Mouse (Mus musculus) heart, embryonic 13.5 days (tissue): ENCODE measurements at regions not wholly inside any gene's neighbourhood (a gene's known extent, or its start where the extent isn't known, plus 50 kb on each side); places are given as distances from the start of the nearest gene placed in this dataset.

Experiments used
- ATAC-seq: fragments of 200-750 bp; cut with Nextera tagmentation; 2 replicates; pipeline ENCODE4 v1.8.0; 2017; ENCODE audit warnings: moderate TSS enrichment; ENCODE audit not compliant: insufficient number of reproducible peaks, low FRiP score, low TSS enrichment; ENCODE audit errors: extremely low read depth
- H3K27ac ChIP-seq: fragments of 300-500 bp; sonication (generic); replicated peaks from 2 replicates; pipeline ENCODE4 v1.5.1; 2015; ENCODE audit warnings: moderate library complexity, mild to moderate bottlenecking, inconsistent platforms
- H3K27me3 ChIP-seq: fragments of 300-500 bp; sonication (generic); replicated peaks from 2 replicates; pipeline ENCODE4 v1.6.1; 2015; ENCODE audit warnings: mild to moderate bottlenecking, inconsistent platforms
- H3K36me3 ChIP-seq: fragments of 300-500 bp; sonication (generic); 2 replicates; pipeline ENCODE4 v1.6.1; 2015; ENCODE audit warnings: mild to moderate bottlenecking, inconsistent platforms
- H3K4me1 ChIP-seq: fragments of 300-500 bp; sonication (generic); 2 replicates; pipeline ENCODE4 v1.6.1; 2015; ENCODE audit warnings: inconsistent platforms
- H3K4me2 ChIP-seq: fragments of 300-500 bp; sonication (generic); 2 replicates; pipeline ENCODE4 v1.6.1; 2015; ENCODE audit warnings: inconsistent platforms, mild to moderate bottlenecking, moderate library complexity
- H3K4me3 ChIP-seq: fragments of 300-500 bp; sonication (generic); 2 replicates; pipeline ENCODE4 v1.5.1; 2015; ENCODE audit warnings: moderate library complexity, mild to moderate bottlenecking, inconsistent platforms
- H3K9ac ChIP-seq: fragments of 300-500 bp; sonication (generic); 2 replicates; pipeline ENCODE4 v1.6.1; 2015; ENCODE audit warnings: inconsistent platforms, mild to moderate bottlenecking, moderate library complexity
- H3K9me3 ChIP-seq: fragments of 300-500 bp; sonication (generic); 2 replicates; pipeline ENCODE4 v1.6.1; 2016; ENCODE audit warnings: inconsistent platforms

GRCm38 (mm10) chr12:118351421-118351820 is 50.2 kb upstream of the Sp4 start:
- no peak overlapping the region for H3K4me2 ChIP-seq
- no peak for ATAC-seq
- no peaks in the 10 kb centered on the region for H3K36me3 ChIP-seq
- H3K4me3 ChIP-seq: no peak overlapping the region
- no peak overlapping the region for H3K27ac ChIP-seq
- H3K4me1 ChIP-seq: no peaks in the 10 kb centered on the region
- H3K27me3 ChIP-seq: no peaks in the 10 kb centered on the region
- H3K9me3 ChIP-seq: no peaks in the 10 kb centered on the region
- no peak overlapping the region for H3K9ac ChIP-seq
